Mouse (Mus musculus) granulocyte monocyte progenitor cell, adult 5-6 weeks (primary cell): ENCODE data around the gene Aagab. TPM values are rescaled to one million over a fixed set of nuclear protein-coding genes. Genes with fewer than 3 reads are reported as not detected.

Experiments used
- ATAC-seq: replicated peaks from 2 replicates; pipeline ENCODE4 v1.8.0; 2016; ENCODE audit warnings: mild to moderate bottlenecking, moderate TSS enrichment, inconsistent platforms; ENCODE audit not compliant: poor library complexity, severe bottlenecking
- total RNA-seq, 2 experiments: library from RNA; stranded (forward) in 1 of 2; stranded (reverse) in 1 of 2; fragments of 200-712, 200-1000 nt in 1 of 2; fragments of >200 nt in 1 of 2; fragmentation: Nextera tagmentation in 1 of 2; gene quantifications; 2 replicates each; pipeline ENCODE4 v1.2.3; 2014 to 2017

Gene Aagab
- total RNA-seq (2014; fragmentation: Nextera tagmentation) (24.9 and 30.8 TPM in 2 replicates), total RNA-seq (2017) (35.8 and 57.0 TPM in 2 replicates)

DNA sequence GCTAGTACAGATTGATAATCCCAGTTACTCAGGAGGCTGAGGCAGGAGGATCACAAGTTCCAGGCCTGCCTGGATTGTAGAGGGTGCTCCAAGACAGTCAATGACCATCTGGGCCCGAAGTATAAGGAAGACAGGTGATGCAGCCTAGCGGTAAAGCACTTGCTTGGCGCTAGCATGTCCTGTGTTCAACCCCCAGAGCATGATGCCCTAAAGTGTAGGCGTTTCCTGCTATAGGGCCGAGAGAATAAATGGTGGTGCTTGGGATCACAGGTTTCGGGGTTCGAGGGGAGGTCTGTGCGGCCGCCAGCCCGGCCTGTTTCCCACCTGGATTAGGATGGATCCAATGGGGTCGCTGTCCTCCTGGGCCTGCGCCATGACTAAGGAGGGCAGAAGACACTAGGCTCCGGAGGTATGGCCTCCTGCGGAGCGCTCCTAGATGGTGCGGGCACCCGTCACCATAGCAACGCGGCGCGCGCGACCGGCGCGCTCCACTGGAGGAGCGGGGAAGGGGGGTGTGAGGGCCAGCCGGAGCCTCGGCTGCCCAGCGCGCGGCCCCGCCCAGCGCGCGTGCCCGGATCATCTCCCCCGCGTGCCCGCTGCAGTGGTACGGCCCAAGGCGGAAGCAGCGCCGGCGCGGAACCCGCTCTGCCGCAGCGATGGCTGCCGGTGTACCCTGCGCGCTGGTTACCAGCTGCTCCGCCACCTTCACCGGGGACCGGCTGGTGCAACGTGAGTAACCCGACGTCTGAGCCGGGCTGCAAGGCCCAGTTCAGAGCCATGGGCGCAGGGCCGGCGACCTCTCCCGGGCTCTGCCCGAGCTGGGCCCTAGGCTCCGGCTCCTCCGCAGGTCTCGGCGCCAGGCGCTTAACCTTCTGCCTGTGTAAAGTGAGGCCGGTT lies at the start of gene Aagab, which contains the start of gene Iqch:
Gene Aagab, plus strand, starts transcription at position 618 of the 897 bp plus-strand sequence.
Gene Iqch, minus strand, starts transcription at position 451 of the 897 bp plus-strand sequence.
- peak; percentile 97 for ATAC-seq

DNA sequence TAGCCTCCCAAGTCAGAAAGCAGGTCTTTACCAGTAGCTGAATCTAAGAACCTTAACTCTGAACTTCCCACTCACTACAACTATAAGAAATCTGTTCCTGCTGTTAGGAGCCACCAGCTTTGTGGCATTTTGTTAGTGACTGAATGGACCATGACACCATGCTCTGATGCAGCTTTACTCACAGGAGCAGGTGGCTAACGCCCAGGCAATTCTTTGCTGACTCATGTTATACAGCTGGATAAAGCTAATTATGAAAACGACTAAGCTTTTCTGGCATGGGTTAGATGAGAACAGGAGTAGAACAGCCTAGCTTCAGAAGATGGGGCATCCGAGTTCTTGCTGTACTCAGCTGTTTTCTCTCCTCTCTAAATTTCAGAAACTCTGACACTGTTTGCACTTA lies 48.8 kb upstream of the Aagab start:
- no peak for ATAC-seq

DNA sequence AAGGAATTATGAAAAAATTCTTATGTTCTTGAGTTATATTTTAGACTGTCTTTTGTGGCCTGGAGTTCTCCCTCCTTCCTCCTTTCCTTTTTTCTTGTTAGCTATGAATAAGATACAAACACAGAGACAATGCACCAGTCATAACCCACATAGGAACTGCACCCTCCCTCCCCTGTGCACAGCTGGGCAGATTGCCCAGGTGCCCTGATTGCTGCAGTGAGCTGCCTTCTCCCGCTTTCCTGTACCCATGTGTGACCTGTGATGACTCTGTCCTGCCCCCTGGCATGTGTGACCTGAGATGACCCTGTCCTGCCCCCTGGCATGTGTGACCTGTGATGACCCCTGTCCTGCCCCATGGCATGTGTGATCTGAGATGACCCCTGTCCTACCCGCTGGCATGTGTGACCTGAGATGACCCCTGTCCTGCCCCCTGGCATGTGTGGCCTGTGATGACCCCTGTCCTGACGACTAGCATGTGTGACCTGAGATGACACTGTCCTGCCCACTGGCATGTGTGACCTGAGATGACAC lies 46.9 kb upstream of the Aagab start:
- no peak for ATAC-seq

DNA sequence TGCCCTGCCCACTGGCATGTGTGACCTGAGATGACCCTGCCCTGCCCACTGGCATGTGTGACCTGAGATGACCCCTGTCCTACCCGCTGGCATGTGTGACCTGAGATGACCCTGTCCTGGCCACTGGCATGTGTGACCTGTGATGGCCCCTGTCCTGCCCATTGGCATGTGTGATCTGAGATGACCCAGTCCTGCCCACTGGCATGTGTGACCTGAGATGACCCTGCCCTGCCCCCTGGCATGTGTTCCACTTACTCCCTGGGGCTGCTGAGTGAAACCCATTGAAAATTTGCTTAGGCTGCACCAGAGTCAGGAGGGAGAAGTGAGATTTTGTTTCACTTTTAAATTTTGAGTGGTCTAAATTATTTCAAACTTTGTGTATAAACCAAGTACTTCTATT lies 46.1 kb upstream of the Aagab start:
- ATAC-seq, result no peak

DNA sequence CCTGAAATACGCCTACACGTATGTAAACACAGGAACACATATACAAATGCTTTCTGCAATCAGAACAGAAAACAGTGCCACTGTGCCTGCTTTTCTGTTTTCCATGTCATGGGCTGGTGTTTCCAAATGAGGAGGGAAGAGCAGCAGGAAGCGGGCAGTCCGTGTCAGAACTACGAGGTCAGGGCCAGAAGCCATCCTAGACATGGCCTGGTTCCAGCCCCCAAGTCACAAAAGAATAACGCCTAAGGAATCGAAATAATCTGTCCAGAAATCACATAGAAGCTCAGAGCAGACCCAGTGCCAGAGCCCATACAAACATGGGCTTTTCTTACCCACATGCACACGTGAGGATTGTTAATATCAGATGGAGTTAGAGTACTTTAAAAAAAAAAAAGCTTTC lies 45.5 kb upstream of the Aagab start:
- no peak for ATAC-seq

DNA sequence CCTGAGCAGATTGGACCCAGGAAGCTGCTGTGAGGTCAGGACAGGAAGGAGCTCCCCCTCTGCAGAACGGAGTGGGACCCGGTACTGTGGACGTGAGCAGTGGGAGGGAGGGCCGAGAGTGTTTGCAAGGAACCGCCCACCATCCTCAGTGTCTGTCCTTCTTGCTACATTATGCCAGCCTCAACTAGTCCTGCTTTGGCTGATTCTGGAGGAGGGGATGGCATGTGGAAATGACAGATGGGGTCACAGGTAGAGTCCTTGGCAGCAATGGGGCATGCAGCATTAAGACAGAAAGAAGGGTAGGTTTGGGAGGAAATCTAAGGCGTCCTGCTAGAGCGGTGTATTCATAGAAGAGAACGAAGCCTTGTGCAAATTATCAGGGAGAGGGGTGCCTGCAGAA lies 40.5 kb upstream of the Aagab start:
- ATAC-seq, result no peak

DNA sequence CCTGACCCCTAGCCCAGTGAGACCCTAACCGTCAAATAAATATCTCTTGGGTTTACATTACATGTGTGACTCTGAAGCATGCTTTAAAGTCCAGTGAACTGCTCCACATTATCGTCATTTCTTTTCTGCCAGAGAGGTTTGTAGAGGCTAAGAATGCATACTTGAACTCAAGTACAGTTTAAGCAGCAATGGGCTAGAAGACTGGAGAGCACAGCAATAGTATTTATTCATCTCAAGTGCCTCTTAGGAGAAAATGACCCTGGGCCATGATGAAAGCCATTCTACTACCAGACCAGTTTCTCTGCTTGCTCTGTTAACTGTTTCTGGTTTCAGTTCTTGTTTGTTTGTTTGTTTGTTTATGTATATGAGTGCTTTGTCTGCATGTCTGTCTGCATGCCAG lies 39.0 kb upstream of the Aagab start:
- no peak for ATAC-seq

DNA sequence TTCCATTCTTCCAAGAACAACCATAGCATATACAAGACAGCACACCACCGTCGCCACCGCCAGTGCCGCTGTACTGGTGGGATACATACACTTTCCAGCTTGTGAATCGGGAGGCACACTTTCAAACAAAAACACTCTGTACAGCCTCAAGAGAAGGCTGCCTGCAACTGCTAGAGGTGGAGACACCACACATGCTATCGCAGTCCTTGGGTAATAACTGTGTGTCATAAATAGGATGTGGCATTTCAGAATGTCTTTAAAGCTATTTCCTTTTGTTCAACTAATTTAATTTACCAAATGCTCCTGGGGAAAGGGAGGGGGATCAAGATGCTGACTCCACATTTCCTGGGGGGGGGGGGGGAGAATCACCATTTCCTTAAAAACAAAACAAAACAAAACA lies 34.1 kb upstream of the Aagab start:
- peak; percentile 59 for ATAC-seq

DNA sequence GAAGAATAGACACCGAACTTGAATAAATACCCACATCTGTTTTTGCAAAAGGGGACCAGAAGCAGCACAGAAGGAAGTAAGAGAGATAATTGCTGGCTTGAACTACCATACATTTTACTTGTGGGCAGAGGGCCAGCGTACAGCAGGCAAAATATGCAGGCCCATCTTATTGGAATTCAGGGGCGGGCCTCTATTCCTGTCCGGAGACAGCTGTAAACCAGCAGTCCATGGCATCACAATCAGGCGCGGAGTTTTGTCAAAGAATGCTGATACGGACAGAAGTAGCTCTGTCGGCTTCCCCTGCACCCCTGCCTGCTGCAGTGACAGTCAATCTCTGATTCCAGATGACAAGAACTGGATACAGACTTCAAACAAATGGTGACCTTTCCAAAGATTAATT lies 33.7 kb upstream of the Aagab start:
- no peak for ATAC-seq

DNA sequence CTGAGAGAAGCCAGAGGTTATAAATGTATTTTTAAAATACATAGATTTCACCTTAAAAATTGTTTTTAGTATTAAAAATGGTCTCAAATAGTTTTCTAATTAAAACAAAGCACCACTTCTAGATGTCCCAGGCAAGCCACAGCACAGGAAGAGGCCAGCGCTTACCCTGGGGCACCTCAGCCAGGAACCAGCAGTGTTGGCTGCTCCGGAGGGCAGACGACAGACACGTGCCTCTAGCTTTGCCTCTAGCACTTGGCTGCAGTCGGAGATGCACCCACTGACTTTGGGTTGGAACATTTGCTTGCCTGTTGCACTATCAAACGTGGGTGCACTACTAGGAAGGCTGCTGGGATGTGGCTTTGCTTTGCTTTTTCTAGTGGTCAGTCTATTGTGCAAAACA lies 30.6 kb upstream of the Aagab start:
- ATAC-seq, result no peak; the same call in 1 of the 2 replicates

DNA sequence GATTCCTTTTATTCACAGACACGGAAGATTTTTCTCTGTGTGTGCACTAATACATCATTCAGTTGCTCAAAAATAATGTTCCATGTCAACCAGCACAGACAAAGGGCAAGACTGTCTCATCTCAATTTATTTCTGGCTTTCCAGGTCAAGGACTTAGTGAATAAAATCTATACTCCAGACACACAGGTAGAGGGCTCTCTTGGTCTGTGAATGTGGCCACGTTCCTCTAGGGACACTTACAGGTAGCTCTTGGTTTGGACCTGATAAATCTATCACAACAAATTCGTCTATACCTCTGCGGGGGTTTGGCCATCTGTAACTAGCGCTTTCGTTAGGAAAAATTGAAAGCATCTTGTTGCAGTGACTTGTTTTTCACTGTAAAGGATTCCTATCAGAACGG lies 29.6 kb upstream of the Aagab start:
- no peak for ATAC-seq

DNA sequence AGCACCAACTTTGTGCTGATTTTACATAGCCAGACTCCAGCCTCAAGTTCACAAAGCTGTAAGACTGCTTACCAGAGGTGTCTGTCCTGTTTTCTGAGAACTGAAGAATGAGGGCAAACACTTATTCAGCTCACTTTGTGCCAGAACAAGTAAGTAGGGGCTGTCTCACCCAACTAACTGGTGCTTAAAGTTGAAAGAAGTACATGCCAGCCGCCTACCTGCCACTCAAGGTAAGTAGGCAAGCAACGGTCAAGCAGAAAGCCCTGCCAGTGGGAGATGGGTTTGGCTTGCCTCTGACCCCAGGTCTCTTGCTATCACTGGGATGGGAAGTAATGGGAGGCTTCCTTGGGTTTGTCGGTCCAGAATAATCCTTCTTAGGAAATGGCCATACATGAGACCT lies 25.0 kb upstream of the Aagab start:
- ATAC-seq, result no peak

DNA sequence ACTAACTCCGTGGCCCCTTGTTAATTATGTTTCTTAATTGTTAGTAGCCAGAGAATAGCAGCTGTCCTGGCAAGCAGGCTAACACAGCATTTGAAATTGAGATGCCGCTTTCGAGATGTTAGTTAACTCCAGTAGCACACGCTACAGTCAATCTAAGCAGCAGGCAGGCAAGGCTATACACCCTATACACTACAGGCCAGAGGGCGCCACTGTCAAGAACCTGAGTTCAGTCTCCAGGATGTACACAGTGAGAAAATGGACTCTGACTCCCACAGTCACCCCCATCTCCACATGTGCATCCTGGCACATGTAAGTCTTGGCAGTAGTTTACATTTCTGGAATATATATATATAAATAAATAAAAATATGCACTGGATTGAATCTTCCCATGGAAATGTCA lies 22.8 kb upstream of the Aagab start:
- ATAC-seq, result no peak

DNA sequence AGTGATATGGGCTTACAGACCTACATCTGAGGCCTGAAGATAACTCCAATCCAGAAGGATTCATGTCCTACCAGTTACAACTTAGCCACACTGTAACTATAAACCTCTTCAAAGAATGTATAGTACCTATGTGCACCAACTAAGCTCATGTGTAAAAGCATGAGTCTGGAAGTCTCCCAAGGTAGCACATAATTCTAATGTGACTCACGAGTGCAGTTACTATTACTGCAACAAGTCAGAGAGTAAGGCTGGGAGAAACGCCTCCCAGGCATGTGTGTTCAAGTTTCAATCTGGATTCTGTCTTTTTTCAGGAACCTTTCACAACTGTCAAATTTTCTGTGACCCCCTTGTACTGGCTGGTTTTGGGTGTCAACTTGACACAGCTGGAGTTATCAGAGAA lies 22.4 kb upstream of the Aagab start:
- no peak for ATAC-seq

DNA sequence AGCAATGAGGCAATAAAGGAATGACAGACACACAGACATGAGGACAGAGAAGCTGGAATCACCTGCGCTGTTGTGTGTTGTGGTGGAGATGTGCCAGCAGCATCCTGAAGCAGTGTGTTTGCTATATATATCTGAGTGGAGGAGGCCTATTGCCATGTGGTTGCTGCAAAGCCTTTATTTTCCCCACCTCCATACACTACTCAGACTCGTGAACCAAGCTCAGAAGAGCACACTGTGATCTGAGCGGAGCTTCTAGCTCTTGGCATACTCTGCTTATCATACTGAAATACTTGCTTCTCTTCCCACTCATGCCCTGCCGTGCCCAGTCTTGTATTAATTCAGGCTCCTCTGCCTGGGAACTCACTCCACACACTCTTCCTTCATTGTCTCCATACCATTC lies 20.7 kb upstream of the Aagab start:
- ATAC-seq, result no peak

DNA sequence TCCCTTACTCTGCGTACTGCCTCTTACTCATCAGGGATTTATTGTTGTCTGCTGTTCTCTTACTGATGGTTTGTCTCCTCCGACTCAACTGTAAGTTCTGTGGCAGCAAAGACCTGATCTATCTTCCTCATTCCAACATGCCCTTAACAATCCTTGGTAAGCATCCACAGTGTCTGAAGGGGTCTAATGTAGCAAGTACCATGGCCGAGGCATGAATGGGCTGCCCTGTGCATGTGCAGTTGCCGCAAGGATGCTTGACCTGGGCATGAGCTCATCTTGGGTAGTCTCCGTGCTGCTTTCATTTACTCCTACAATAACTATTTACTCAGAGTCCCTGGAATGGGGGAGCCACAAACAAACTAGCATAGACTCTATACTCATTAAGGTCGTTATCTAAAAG lies 17.2 kb upstream of the Aagab start:
- no peak for ATAC-seq

DNA sequence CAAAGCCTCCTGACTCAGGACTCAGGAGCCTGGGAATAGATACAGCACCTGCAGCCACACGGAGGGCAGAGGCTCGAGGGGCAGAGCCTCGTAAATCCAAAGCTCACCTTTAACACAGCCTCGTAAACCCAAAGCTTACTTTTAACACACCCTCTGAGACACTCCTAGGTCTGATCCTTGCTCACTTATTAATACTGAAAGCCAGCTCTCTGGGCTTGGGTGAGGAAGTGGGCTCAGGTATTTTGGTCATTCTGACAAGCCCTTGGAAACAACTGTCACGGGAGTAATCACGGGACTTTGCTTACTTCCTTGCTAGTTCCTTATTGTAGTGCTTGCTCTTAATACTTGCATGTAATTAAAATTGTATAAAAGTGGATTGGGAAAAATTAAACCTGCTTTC lies 13.3 kb upstream of the Aagab start:
- ATAC-seq, result no peak

DNA sequence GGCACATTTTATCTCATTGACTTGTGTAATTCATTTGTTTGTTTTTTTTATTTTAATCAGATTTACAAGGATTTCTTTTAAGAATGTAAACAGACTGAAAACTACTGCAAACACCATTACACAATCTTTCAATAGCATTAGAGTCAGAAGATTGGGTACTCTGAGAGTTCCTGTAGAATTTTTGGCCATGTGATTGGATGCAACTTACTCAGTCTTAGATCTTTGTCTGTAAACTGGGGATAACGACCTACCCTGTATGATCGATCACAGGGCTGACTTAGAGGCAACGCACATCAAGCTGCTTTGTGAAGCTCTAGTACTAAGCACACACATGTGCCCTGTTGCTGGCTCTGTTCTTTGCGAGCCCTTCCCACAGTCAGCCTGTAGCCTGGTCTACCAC lies 11.9 kb upstream of the Aagab start:
- ATAC-seq, result no peak

DNA sequence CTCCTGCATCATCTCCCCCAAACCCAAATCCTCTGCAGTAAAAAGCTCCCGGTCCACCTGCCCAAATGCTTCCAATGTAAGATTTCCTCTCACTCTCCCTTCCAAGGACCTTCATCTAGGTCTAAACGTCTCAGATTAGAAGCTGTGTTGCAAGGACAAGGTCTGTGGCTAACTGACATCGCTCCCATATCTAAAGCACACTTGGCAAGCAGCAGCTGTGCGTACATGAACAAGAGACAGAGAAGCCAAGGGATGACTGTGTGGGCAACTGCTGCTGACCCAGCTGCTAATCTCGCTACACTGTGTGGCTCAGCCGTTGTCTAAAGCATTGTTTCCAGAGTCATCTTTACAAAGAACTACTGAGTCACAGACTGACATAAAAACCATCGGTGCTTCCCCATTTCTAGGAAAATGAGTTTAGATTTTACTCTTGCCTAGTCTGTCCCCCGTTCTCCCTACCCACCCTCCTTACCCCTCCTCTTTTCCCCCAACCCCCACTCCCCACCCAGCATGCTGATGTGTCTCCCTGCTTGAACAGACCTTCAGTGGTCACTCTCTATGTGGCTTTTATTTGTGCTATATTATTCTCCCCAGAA lies 10.7 kb upstream of the Aagab start:
- no peak for ATAC-seq

DNA sequence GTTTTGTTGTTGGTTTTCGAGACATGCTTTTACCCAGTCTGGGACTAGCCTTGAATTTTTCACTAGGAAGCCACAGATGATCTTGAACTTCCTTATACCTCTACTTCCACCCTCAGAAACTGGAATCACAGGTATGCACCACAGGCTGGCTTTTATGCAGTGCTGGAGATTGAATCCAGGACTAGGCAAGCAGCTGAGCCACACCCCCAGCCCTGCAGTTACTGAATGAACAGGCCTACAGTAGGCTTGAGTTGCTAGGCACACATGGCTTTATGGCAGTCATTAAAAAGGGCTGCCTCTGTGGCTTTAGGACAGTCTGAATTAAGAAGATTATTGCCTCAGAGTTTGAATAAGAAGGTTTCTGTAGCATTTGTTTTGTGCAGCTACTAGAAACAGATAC lies 7.4 kb upstream of the Aagab start:
- ATAC-seq, result no peak

DNA sequence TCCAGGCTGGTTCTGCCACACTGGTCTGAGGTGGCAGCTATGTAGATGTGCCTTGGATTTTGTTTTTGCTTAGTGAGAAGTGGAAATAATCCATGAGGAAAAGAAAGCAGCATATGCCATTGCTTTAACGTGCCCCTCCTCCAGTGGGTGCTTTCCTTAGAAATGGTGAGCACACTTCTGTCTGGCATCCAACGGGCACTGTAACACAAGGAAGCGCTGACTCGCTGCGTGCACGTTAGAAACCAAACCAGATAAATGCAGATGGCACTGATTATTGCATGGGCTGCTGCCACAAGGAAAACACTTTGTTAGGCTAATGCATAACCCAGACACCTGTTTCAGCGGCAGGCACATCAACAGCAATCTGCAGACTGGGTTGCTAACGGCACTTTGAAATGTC lies 6.8 kb upstream of the Aagab start:
- no peak for ATAC-seq

DNA sequence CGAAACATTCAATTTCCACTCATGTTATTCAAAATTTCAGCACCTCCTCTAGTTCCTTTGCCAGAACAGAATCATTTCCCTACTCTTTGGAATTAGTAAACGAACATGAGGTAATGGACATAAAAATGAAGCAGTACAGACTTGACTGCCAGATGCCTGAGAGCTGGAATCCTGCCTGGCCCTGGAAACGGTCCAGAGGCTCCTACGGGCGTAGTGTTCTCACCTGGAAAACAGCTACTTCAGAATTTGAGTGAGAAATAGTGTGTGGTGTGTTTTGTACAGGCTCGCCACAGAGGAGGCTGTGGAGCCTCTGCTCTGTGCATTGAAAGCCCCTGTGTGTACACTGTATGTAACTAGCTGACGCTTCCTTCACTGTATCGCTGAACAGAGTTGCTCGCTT lies 5.8 kb upstream of the Aagab start:
- ATAC-seq, result no peak
